Mouse (Mus musculus): Measurements from ENCODE around the gene Casp2.

Gene Casp2

GRCm38 (mm10) chr6:42264626-42265312 lies at the start of gene Casp2:
Gene Casp2 (plus strand): TSS chr6:42264985.
- DNase-seq (ENCODE audit: low read depth, low spot score) = peak; percentile 100

- no peak for DNase-seq (ENCODE audit: low read depth, low spot score)
Measured at GRCm38 (mm10) chr6:42215028-42215427, 49.8 kb upstream of the Casp2 start, which contains the start of gene Tas2r144. Gene Tas2r144 (plus strand): TSS chr6:42215328.

DNA sequence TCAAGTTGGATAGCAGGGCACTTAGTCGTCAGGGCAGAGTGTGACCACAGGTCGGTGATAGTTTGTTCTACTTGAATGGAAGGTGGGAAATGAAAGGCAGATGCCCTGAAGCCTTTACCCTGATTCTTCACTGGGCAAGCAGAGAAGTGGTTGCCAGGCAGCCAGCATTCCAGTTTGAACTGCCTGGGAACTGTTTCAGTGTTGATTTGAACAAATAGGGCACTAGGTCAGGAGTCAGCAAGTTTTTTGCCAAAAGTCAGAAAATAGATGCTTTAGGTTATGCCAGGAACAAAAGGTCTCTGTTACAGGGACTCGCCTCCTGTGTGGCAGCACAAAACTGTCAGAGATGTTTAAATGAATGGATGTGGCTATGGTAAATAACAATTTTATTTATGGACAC lies 42.5 kb upstream of the Casp2 start:
- DNase-seq (ENCODE audit: low read depth, low spot score) = peak; percentile 19

DNA sequence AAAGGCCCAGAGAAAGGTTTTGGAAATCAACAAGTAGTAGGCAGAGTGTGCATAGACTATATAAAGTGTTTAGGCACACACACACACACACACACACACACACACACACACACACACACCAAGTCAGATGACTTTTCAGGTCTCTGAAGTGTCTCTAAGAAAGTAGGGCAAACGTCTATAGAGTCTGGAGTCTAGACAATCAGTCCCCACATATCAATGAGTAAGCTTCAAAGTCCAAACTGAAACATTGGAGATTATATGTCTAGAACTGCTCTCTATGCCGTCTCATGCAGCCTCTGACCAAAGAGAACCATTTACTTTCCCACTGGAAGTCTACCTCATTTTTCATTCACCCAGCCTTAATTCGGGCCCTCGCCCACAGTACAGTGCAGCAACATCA lies 39.7 kb upstream of the Casp2 start:
- no peak for DNase-seq (ENCODE audit: low read depth, low spot score)

GRCm38 (mm10) chr6:42227240-42228101 lies 37.3 kb upstream of the Casp2 start:
- peak; percentile 88 for DNase-seq (ENCODE audit: low read depth, low spot score)

- no peak for DNase-seq (ENCODE audit: low read depth, low spot score)
Measured at GRCm38 (mm10) chr6:42229610-42230009, 35.2 kb upstream of the Casp2 start.

- DNase-seq (ENCODE audit: low read depth, low spot score) = peak; percentile 79
Measured at GRCm38 (mm10) chr6:42231191-42231590, 33.6 kb upstream of the Casp2 start.

DNA sequence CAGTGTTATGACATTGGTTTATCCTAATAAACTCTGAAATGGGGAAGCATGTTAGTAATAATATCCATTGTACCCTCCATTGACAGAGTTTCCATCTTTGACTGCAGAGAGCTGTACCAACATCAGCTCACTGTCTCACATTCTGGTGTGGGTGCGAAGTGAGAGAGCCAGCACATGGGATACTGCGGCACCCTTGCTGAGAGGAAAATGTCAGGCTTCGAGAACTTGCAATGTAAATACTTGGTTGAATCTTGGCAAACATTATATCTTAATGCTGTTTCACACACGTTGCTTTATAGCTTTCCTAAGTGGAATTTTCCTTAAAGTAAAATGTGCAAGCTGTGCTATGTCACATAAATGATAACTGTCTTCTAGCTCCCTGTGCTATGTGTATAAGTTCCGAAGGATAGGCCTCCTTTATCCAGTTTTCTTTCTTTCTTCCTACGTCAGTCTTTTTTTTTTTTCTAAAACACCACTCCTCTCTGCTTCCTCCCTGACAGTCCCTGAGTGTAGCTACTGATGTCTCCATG lies 27.4 kb upstream of the Casp2 start:
- peak; percentile 77 for DNase-seq (ENCODE audit: low read depth, low spot score)

DNA sequence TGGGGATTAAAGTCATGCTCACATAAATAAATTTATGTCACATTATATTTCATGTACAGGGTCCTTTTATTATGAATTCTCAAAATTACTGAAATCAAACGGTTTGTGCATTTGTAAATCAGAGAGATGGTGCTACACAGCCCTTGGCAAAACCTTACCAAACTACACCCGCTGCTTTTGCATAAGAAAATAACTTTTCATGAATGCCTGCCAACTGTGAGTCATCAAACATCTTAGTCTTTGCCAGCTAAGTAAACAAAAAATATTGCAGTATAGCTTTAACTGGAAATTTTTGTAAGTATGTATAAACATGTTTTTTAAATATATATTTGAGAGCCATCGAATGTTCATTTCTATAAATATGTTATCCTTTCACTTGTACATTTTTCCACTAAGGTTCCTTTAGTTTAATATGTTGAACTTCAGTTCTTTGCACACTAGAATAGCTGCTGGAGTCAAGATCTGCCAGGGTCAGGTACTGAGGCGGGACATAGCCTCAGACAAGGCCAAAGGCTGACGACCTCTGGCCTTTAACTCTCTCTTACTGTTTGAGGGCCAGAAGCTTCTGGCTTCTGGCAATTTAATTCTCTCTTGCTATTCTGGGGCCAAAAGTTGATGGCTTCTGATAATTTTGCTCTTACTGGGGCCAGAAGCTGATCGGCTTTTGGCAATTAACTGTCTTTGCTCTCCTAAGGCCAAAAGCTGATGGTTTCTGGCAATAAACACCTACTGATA lies 23.3 kb upstream of the Casp2 start:
- DNase-seq (ENCODE audit: low read depth, low spot score) = peak; percentile 68

- peak; percentile 93 for DNase-seq (ENCODE audit: low read depth, low spot score)
Measured at GRCm38 (mm10) chr6:42245711-42246353, 19.0 kb upstream of the Casp2 start, which contains the start of gene Gstk1. Gene Gstk1 (plus strand): TSS chr6:42245935.

GRCm38 (mm10) chr6:42247173-42247572 lies 17.6 kb upstream of the Casp2 start:
- DNase-seq (ENCODE audit: low read depth, low spot score) = no peak

GRCm38 (mm10) chr6:42247981-42248380 lies 16.8 kb upstream of the Casp2 start:
- DNase-seq (ENCODE audit: low read depth, low spot score) = no peak

DNA sequence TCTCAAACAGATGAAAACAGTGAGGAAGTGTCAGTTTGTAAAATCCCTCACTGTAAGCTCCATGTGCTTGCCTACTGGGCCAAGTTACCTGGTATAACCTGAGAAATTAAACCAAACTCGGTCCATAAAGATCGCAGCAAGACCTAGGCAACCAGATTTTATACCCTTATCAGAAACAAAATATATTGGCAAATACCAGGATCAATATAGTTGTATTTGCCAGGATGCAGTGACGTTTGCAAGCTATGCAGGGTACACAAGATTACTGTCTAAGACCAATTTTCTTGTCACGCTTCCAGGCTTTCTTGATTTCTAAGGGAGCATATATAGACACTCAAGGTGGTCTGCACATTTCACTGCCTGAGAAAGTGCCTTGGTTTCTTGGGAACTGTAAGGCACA lies 13.0 kb upstream of the Casp2 start:
- no peak for DNase-seq (ENCODE audit: low read depth, low spot score)

DNA sequence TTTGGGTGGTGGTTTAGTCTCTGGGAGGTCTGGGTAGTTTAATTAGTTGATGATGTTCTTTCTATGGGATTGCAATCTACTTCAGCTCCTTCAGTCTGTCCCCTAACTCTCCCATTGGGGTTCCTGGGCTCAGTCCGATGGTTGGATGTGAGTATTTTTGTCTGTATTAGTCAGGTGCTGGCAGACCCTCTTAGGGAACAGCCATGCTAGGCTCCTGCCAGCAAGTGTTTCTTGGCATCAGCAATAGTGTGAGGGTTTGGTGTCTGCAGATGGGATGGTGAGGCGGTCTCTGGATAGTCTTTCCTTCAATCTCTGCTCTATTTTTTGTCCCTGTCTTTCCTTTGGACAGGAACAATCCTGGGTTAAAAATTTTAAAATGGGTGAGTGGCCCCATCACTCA lies 11.7 kb upstream of the Casp2 start:
- DNase-seq (ENCODE audit: low read depth, low spot score) = peak; percentile 30

DNA sequence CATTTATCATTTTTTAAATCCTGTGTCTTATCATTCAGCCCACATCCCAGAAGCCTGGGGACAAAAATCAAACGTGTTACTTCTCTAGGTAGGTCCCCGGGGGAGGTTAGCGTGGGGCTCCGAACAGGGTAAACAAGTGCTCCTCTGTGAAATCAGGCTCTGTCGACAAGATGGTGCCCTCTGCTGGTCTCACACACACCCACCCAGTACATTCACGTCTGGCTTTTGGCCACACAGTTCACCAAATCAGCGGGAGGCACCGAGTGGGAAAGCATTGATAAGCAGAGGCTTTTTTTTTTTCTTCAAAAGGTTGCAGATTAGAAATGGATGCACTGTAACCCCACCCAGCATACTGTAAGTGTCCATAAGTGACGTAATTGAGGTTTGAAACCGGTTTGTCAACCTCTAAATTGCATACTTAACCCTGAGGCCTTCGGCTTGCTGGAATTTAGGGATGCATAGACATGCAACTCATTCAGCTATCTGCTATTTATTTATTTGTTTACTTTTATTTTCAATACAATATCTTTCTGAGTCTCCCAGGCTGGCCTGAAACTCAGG lies 7.4 kb upstream of the Casp2 start:
- peak; percentile 79 for DNase-seq (ENCODE audit: low read depth, low spot score)

DNA sequence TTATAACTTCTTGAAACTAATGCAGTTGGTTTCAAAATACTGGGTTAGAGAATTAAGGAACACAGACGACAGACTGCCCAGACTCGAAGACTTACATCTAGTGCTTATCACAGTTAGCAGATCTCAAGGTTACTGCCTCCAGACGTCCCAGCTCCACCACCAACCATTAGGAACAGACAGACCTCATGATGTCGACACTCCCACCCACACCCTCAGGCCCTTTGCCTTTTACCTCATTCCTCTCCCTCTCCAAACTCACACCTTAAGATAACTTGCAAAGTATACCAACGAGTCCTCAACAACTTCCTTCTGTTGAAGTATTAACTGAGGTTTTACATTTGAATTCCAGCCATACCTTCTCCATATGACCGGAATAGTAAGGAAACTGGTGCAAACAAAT lies 4.4 kb upstream of the Casp2 start:
- DNase-seq (ENCODE audit: low read depth, low spot score) = no peak

DNA sequence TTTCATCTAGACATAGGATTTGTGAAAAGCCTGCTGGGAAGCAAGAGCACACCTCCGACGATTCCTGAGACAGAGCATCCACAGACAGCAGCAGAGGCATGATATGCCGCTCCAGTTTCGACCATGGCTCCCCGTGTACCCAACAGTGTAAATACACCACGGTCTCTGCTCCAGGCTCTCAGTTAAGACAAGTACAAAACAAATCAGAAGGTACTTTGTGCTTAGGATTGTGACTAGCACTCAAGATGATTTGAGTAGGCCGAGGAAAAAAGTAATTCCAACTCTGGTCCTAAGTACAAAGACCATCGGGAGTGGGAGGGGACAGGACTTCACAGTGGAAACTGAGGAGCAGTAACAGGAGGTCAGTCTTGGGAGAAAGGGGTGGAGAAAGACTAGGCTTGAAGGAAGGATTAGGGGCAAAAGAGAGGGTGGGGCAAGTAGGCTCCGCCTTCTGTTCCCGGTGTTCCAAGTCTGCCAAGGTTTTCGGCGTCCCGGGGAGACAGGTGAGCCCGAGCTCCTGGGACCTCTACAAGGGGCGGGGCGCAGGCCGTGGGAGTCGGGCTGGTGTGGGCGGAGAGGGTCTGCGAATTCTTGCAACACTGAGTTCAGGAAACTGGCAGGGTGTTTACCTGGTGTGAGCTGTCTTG lies 3.1 kb upstream of the Casp2 start, which contains the start of gene Tmem139:
TSS of gene Tmem139 (plus strand) at position 447 of the 647 bp plus-strand sequence.
- DNase-seq (ENCODE audit: low read depth, low spot score) = no peak

GRCm38 (mm10) chr6:42265391-42266330 lies 876 bp downstream of the Casp2 start:
- peak; percentile 16 for DNase-seq (ENCODE audit: low read depth, low spot score)

DNA sequence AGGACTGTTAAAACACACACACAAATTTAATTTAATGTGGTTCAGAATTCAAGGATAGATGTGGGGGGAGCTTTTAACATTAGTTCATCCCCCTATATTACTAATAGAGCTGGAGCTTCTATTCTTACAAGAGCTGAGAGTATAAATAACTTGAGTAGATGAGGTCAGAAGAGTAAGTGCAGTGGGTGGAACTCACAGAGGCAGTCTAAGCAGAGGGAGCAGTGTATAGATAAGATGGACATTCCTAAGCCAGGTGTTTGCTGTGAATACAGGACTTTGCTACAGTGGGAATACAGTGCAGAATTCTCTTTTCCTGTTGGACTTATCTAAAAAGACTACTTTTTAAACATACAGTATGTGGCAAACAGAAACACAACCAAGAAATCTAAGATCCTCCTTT lies 6.0 kb downstream of the Casp2 start:
- DNase-seq (ENCODE audit: low read depth, low spot score) = no peak

Measured in brain, adult 2 months (tissue).